Mouse (Mus musculus) B cell, adult 2 months (primary cell): ENCODE results near the gene Mrtfa.

ENCODE experiments used
- DNase-seq, 2 experiments: peaks; one replicate each; pipeline ENCODE4 v3.0.0; 2022

The Mrtfa gene

GRCm38 (mm10) chr15:81154846-81155624, 35.5 kb downstream of the Mrtfa start:
- DNase-seq, result peak in 1 of 2 experiments; percentile 7

DNA sequence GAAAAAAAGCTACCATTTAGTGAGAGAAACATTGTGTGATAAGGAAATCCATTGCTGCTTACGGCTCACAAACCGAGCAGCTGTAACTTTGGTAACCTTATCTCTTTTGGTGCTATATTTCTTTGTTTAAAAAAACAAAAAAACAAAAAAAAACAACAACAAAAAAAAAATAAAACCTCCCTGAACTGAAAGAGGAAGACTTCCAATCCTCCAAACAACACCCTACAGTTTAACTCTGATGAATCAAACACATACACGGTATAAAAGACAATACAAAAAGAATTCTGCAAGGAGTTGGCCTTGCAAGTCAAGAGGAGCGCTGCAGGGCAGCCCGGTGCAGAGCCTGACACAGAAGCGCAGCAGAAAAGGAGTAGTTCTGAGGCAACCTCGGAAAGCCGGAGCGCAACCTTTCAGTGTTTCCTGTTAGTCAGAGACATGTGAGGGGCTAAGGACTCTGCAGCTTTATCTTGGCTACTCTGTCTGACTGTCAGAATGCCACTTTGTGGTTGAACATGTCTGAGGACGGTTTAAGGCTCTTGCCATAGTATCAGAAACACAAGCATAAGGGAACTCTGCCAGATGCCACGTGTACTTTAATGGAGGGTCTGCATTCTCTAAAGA, 48.5 kb downstream of the Mrtfa start:
- no peak for DNase-seq

- DNase-seq, result no peak
These were observed 50.6 kb downstream of the Mrtfa start for GRCm38 (mm10) chr15:81140004-81140403.

DNA sequence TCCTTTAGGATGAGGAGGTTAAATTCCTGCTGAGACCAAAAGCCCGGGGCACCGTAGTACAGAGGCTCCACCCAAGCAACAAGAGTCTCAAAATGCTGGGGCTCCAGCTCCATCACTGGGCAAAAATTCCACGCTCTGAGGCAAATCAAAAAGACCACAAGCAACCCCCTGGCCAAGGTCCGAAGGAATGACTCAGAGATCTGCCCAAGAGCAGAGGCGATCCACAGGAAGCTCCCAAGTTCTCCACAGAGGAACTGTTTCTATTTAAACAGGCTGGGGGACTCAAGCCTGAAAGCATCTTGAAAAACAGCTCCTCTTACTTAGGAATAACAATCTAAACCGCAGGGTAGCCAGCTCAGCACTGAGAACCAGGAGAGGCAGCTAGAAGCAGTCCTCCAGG, 53.3 kb downstream of the Mrtfa start:
- no peak for DNase-seq

- DNase-seq, result no peak
These were observed 56.8 kb downstream of the Mrtfa start for GRCm38 (mm10) chr15:81133781-81134180.

GRCm38 (mm10) chr15:81131152-81131551, 59.4 kb downstream of the Mrtfa start:
- no peak for DNase-seq

DNA sequence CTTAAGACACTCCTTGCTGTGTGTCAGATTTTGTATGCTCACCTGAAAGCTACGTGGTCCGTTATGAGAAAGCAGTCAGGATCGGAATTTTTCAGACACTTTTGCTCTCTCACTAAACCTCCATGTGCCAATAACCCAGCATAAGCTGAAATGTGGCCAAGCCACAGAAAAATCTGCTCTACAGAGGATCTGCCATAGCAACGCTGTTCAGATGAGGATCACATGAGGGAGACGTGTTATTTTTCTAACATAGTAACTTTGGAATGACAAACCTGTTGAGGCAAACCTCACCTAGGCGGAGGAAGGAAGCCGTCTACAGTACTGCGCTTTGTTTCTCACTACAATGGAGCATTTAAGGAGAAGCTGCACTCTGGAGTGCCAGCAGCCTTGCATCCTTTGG, 60.6 kb downstream of the Mrtfa start:
- no peak for DNase-seq

GRCm38 (mm10) chr15:81128155-81128838, 62.3 kb downstream of the Mrtfa start:
- DNase-seq, result no peak

DNA sequence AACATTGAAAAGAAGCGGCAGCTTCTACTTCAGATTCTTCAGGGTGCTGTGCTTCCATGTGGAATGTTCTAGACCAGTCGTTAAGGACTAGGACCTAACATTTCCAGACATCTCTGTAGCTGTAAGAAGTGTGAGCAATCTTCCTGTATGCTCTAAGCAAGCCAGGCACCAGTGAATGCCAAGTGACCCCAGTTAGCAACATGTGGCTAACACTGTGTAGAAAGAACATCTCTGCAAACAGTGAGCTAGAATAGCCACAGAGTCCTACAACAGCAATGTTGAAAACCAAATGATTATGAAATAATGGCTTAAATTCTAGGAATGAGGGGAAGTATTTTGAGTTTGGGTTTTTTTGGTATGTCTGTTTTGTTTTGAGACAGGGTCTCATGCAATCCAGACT, 66.3 kb downstream of the Mrtfa start:
- DNase-seq, result no peak

DNA sequence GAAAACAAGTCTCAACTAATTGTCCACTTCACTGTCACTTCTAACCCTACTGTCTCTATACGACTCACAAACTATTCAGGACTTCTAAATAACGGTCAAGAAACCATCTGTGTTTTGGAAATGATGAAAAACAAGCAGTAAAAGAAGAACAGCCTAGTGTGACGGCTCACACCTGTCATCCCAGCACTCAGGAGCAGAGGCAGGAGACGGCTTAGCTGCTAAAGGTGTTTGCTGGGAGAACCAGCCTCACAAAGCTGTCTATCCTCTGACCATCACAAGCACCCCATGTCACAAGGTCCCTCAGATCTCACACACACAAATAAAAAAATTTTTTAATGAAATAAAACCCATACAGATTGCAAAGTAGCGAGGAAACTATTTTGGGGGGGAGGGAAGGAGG, 67.4 kb downstream of the Mrtfa start:
- no peak for DNase-seq

- no peak for DNase-seq
These were observed 68.0 kb downstream of the Mrtfa start for GRCm38 (mm10) chr15:81122535-81122934.

DNA sequence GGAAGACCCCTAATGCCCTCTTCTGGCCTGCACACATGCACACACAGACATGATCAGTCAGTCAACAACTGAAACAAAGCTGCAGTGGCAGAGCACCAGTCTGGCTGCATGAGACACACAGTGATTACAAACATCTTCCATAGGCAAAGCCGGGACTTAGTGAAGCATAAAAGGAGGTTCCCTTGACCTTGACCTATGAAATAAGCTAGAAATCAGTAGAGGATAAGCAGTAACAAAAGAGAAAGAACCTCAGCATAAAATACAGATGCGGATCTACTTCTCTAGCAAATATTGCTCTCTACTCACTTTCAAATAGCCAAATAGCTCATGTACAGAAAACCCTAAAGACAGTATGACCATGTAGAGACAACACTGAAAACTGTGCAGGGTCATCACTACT, 68.5 kb downstream of the Mrtfa start:
- DNase-seq, result no peak

DNA sequence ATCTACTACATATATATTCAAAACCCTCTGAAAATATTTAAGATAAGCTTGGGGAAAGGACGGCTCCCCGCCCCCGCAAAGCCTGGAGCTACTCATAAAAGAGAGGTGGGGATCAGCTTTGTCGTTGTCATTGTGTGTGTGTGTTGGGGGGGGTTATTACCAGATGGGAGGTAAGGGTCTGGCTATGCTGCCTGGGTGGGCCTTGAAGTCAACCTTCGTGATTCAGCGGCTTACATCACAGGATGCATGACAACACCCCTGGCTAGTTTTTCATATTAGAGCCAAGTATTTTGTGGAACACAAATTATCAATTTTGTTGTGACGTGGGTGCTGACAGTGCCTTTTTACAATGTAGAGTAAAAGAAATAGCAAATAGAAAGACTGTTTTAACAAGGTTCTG, 69.6 kb downstream of the Mrtfa start:
- DNase-seq, result no peak

- DNase-seq, result no peak
These were observed 70.4 kb downstream of the Mrtfa start for GRCm38 (mm10) chr15:81120140-81120539.

DNA sequence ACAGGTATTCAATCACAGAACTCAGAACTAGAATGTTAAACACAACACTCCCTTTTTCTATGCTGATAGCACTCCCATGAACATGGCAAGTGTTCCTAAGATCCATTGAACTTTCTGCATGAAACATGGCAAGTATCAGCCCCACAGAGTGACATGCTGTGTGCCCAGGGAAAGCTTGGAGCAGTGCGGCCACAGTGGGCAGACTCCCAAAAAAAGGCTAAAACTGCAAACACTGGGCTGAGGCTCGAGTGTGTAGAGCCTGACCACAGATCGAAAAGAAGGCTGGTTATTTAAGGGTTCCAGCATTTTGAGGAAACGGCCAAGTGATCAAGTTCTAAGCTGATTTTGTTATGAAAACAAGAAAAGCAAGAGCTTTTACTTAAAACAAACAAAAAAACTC, 72.3 kb downstream of the Mrtfa start:
- no peak for DNase-seq

DNA sequence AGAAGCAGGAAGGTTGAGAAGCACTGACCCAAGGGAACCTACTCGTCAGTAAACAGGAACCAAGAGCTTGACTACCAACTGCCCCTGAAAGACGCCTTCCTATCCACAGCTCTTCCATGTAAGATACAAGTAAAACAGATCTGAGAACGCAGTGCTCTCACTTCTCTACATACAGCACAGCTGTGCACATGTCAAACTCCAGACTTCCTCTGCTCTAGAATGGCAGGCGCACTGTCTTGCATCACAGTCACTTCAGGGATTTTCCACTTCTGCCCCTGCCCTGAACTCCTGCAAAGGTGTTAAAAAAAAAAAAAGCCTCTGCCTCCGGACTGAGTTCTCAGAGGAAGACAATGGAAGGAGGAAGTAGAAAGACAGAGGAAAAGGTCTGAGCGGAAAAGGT, 78.0 kb downstream of the Mrtfa start:
- peak; percentile 37 for DNase-seq

DNA sequence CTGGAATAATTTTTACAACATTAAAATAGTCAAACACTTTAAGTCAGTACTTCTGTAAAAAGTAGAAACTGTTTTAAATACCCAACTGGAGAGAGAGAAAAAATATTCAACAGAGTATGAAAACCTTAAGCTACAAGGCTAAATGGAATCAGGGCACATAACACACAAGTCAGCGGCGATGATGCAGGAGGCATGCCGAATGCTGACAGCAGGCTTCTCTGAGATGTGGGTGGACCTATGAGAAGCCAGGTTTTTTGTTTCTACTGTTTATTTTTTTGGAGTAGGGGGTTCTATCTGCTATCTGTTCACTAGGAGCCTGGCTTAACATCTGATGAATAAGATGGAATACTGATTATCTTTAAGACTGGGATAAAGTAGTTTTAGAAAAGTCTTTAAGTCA, 80.2 kb downstream of the Mrtfa start:
- no peak for DNase-seq

- no peak for DNase-seq
These were observed 84.6 kb downstream of the Mrtfa start for GRCm38 (mm10) chr15:81105962-81106361.

DNA sequence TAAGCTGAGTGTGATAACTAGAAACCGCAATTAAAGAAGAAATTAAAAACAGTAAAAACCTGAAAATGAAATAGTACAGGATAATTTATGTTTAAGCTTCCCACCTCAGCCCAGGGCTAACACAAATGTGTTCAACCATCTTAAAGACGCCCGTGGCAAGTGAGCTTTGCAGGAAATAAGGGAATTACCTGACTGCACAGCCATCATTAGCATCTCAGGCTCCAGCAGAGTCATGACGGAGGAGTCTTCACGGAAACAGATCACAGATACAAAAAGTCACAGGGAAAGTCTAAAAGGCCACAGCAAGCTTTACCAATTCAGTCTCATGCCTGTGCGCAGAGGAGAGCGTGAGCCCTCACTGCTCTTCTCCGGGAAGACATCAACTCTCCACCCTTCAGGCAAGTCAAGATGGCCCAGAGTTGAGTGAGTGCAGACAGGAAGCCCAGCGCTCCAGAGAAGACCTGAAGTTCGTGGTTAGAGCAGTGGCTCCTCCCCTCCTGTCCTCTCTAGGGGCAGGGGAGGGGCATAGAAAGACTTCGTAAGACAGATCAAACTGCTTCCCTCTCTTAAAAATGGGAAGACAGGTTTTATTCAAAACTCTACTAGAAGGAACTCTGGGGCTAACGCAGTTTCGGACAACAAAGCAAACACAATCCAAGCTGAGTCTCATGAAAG, 85.8 kb downstream of the Mrtfa start:
- DNase-seq, result peak; percentile 72 to 75

- DNase-seq, result no peak
These were observed 87.1 kb downstream of the Mrtfa start for GRCm38 (mm10) chr15:81103500-81103899.

GRCm38 (mm10) chr15:81102274-81102879, 88.2 kb downstream of the Mrtfa start:
- no peak for DNase-seq

DNA sequence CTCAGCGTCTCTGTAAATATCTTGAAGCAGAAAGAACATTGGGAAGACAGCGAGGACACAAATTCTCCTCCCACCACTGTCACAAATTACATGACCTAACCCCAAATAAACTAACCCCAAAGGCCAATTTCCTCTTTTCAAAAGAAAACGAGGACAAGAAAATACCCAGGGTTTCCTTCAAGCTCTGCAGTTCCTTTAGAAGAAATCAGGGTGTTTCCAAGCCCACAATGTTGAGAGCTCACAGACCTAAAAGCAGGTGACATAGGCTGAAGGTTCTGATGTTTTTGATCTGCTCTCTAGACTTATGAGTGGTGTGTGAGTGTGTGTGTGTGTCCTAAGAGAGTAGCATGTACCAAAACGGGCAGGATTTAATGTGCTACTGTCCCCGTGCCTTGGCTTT, 89.2 kb downstream of the Mrtfa start:
- no peak for DNase-seq

- DNase-seq, result no peak
These were observed 91.3 kb downstream of the Mrtfa start for GRCm38 (mm10) chr15:81099269-81099668.
